Mouse (Mus musculus): ENCODE measurements at regions not wholly inside any gene's neighbourhood (a gene's known extent, or its start where the extent isn't known, plus 50 kb on each side); places are given as distances from the start of the nearest gene placed in this dataset.

GRCm38 (mm10) chr11:44349546-44349945 is 50.3 kb upstream of the Il12b start:
- no peak for TF ChIP-seq USF1 (IDR thresholded peaks at IDR 0.05; ENCODE audit: low read depth)
- TF ChIP-seq FOSL1 (IDR thresholded peaks at IDR 0.05; ENCODE audit: insufficient read depth, low read length, poor library complexity, severe bottlenecking): no peak
- TF ChIP-seq MYOG (IDR thresholded peaks at IDR 0.05; ENCODE audit: control insufficient read depth, extremely low read depth, insufficient read length): no peak
- no peak for TF ChIP-seq CEBPB (IDR thresholded peaks at IDR 0.05; ENCODE audit: low read depth)
- no peak for TF ChIP-seq CTCF (IDR thresholded peaks at IDR 0.05; ENCODE audit: control insufficient read depth, insufficient read depth, insufficient read length)
- no peak for TF ChIP-seq MAX (IDR thresholded peaks at IDR 0.05)
- no peak for TF ChIP-seq MYOD1 (IDR thresholded peaks at IDR 0.05; ENCODE audit: control insufficient read depth, insufficient read length, low read depth)
- Histone ChIP-seq H3K79me2 (ENCODE audit: control insufficient read depth, insufficient read depth) (no peaks in the 10 kb centered on the region), H3K36me3 (ENCODE audit: control insufficient read depth, insufficient read depth) (no peaks in the 10 kb centered on the region), H3ac (ENCODE audit: control insufficient read depth, insufficient read length, low read depth) (no peak overlapping the region), H3K27me3 (ENCODE audit: control insufficient read depth, insufficient read depth, insufficient read length) (no peaks in the 10 kb centered on the region), H3K4me3 (ENCODE audit: insufficient read depth, poor library complexity, severe bottlenecking) (no peak overlapping the region), H3K79me3 (ENCODE audit: low read depth) (no peaks in the 10 kb centered on the region)

Measured in C2C12 (cell line).